Mouse (Mus musculus) lung, adult 2 months (tissue): ENCODE measurements around the gene Gatad1. TPM values are rescaled to one million over a fixed set of nuclear protein-coding genes. Genes with fewer than 3 reads are reported as not detected.
"Not testable (repeated sequence)": the region's sequence is repeated elsewhere in the genome, so short reads cannot be mapped to it uniquely, and the experiment has no call there.

ENCODE experiments used
- DNase-seq: peaks from one replicate; pipeline ENCODE4 v3.0.0; 2022
- H3K4me1 ChIP-seq: fragments of 200-500 bp; 2 replicates; pipeline ENCODE4 v1.6.1; 2011; ENCODE audit warnings: low read length; ENCODE audit not compliant: control insufficient read depth, insufficient read depth
- H3K4me3 ChIP-seq: fragments of 200-500 bp; replicated peaks from 2 replicates; pipeline ENCODE3; 2011; ENCODE audit warnings: low read depth, mild to moderate bottlenecking, control low read depth, low read length; ENCODE audit errors: extremely low read depth
- CTCF ChIP-seq: fragments of 200-500 bp; IDR thresholded peaks from 2 replicates; pipeline ENCODE4 v1.5.1; 2011; ENCODE audit warnings: mild to moderate bottlenecking, low read length, control low read depth; ENCODE audit not compliant: insufficient read depth
- POLR2A ChIP-seq: fragments of 200-500 bp; IDR thresholded peaks from 2 replicates; pipeline ENCODE4 v1.6.1; 2011; ENCODE audit warnings: low read depth, mild to moderate bottlenecking, control low read depth, low read length, borderline replicate concordance; ENCODE audit errors: extremely low read depth
- WGBS: fragments of 180-500 bp; shearing (Covaris S2); methylation state at CpG from one replicate; pipeline ENCODE4 v1.1.7; 2018; 5-methylcytosine and 5-hydroxymethylcytosine counted together
- polyA plus RNA-seq: library from polyadenylated mRNA; depleted of rRNA; stranded (reverse); fragments of >200 nt; gene quantifications from 2 replicates; pipeline ENCODE4 v1.2.3, GENCODE M21; 2012

Gatad1 gene
- polyA plus RNA-seq, 1 experiment, result 39.0 TPM

GRCm38 (mm10) chr5:3665225-3665624, 8.2 kb upstream of the Gatad1 start:
- TF ChIP-seq CTCF (no peak), POLR2A (no peak)
- DNase-seq, result no peak
- no peak overlapping the region for H3K4me3 ChIP-seq
- WGBS, result 86% methylated on average over 2 of the region's 2 CpGs
- H3K4me1 ChIP-seq, result no peaks in the 10 kb centered on the region

DNA sequence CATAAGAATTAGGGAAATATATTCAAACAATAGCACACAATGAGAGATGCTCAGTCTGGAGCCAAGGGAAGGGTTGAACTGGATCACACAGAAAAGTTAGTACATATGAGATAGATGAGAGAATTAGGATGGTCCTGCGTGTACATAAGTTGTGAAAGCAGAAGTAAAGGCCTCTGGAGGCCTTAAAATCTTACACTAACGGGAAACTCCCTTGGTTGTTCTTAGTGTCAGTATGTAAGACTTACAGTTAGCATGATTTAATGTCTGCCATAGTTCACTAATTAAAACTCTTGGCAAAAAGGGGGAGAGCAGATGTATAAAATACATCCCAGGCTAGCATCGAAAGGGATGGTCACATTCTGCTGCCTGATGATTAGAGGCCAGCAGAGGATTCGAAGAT, 3.2 kb downstream of the Gatad1 start:
- Histone ChIP-seq H3K4me3 (no peak overlapping the region), H3K4me1 (no peaks in the 10 kb centered on the region)
- 83% methylated on average over 4 of the region's 4 CpGs for WGBS
- no peak for TF ChIP-seq CTCF
- TF ChIP-seq POLR2A, result no peak
- no peak for DNase-seq

- 87% methylated on average over 17 of the region's 25 CpGs for WGBS
Measured at GRCm38 (mm10) chr5:3652903-3653575, 3.9 kb downstream of the Gatad1 start.

DNA sequence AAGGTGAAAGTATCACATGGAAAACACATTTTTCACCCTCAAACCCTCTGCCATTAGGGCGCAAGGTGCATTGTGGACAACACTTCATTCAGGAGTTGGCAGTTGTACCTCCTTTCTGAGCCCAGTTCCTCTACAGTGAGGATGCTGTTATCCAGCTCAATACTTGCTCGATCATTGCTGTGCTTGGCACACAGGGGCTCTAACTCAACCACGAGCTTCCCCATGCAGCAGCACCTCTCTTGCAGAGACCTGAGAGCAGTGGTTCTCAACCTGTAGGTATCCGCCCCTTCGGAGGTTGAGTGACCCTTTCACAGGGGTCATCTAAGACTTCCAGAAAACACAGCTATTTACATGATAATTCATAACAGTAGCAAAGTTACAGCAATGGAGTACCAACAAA, 5.4 kb downstream of the Gatad1 start:
- WGBS, result 83% methylated on average over 5 of the region's 5 CpGs
- DNase-seq, result no peak
- Histone ChIP-seq H3K4me1 (peaks cover under 1% of the 10 kb centered on the region; the same call in 1 of the 2 replicates), H3K4me3 (no peak overlapping the region)
- TF ChIP-seq CTCF (no peak), POLR2A (no peak)

More at GRCm38 (mm10) chr5:3652903-3653575, 3.9 kb downstream of the Gatad1 start:
- not testable (repeated sequence) for H3K4me1 ChIP-seq, DNase-seq, H3K4me3 ChIP-seq

GRCm38 (mm10) chr5:3650881-3651280, 6.1 kb downstream of the Gatad1 start, which contains the start of gene Tmbim7:
TSS of gene Tmbim7 (plus strand) at chr5:3651181.
- no peak for DNase-seq
- TF ChIP-seq POLR2A, result no peak
- no peak for TF ChIP-seq CTCF
- peaks cover 2% of the 10 kb centered on the region; the same call in 1 of the 2 replicates for H3K4me1 ChIP-seq
- 80% methylated on average over 6 of the region's 6 CpGs for whole genome bisulfite sequencing
- no peak within 1 kb of the TSS for H3K4me3 ChIP-seq

DNA sequence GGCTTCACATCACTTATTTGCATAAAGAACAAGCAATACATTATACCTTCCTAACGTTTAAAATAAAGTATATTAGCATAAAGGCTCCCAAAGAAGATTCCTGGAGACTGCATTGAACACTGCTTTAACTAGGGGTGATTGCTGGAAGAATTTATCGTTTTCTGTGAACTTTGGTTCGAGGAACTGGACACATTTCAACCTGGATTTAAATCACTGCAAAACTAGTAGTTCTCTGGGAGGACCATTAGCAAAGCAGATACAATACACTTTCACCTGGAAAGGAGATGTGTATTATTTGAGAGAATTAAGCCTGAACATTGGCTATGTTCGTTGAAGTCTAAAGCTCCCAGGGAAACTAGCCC, 8.2 kb downstream of the Gatad1 start:
- no peak for DNase-seq
- 74% methylated on average over 4 of the region's 4 CpGs for WGBS
- peaks cover 2% of the 10 kb centered on the region; the same call in 1 of the 2 replicates for H3K4me1 ChIP-seq
- H3K4me3 ChIP-seq, result no peak overlapping the region
- TF ChIP-seq POLR2A, result no peak
- TF ChIP-seq CTCF, result no peak

- WGBS, result 43% methylated on average over 4 of the region's 4 CpGs
- Histone ChIP-seq H3K4me3 (peak overlapping the region; percentile 49), H3K4me1 (peaks cover 2% of the 10 kb centered on the region; the same call in 1 of the 2 replicates)
- no peak for TF ChIP-seq POLR2A
- no peak for TF ChIP-seq CTCF
- DNase-seq, result no peak
Measured at GRCm38 (mm10) chr5:3648206-3648848, 8.7 kb downstream of the Gatad1 start.

GRCm38 (mm10) chr5:3647708-3648121, 9.3 kb downstream of the Gatad1 start:
- peaks cover 2% of the 10 kb centered on the region; the same call in 1 of the 2 replicates for H3K4me1 ChIP-seq
- DNase-seq, result peak; percentile 79
- peak overlapping the region; percentile 99 for H3K4me3 ChIP-seq
- 1% methylated on average over 41 of the region's 46 CpGs for WGBS
- TF ChIP-seq CTCF, result no peak
- TF ChIP-seq POLR2A, result no peak

- Histone ChIP-seq H3K4me3 (peak overlapping the region; percentile 99), H3K4me1 (peaks cover 2% of the 10 kb centered on the region; the same call in 1 of the 2 replicates)
- DNase-seq, result no peak
- WGBS, result under 1% methylated on average over 51 of the region's 60 CpGs
- TF ChIP-seq POLR2A (no peak), CTCF (peak; percentile 50)
Measured at GRCm38 (mm10) chr5:3646991-3647707, 9.8 kb downstream of the Gatad1 start.

- no peak for DNase-seq
- Histone ChIP-seq H3K4me1 (peaks cover 2% of the 10 kb centered on the region; the same call in 1 of the 2 replicates), H3K4me3 (no peak overlapping the region)
- TF ChIP-seq CTCF, result no peak
- no peak for TF ChIP-seq POLR2A
- 21% methylated on average over 6 of the region's 6 CpGs for WGBS
Measured at GRCm38 (mm10) chr5:3646539-3646938, 10.4 kb downstream of the Gatad1 start.
